Mouse (Mus musculus) v-Abl transformed pro-B cells (cell line): ENCODE data around the gene Plac9a.
"Not testable (repeated sequence)": the region's sequence is repeated elsewhere in the genome, so short reads cannot be mapped to it uniquely, and the experiment has no call there.

Source experiments
- in situ Hi-C, 2 experiments: fragments of 400-800 bp; cut with MboI; formaldehyde crosslinking; loops; one replicate each; pipeline ENCODE4 v1.15.1; 2025; ENCODE audit not compliant: unreplicated experiment in 2 of 2

The Plac9a gene

DNA sequence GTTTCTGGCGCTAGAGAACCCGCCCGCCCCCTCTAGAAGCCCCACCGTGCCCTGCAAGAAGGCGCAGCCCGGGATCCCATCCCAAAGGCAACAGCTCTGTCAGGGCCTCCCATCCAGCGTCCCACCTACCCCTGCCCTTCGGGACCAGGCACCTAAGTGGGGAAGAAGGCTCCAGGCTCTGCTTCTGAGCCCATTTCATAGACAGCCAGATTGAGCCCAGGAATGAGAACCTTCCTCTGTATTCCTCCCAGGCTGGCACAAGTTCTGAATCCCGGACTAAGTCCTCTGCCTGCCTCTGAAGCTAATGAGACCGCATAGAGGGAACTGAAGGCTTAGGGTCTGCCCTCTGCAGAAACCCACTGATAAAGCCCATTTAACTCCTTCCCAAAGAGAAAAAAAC lies at the start of gene Plac9a:
TSS of gene Plac9a (minus strand) at position 101 of the 400 bp plus-strand sequence.
- in situ Hi-C loops = not testable (repeated sequence)

DNA sequence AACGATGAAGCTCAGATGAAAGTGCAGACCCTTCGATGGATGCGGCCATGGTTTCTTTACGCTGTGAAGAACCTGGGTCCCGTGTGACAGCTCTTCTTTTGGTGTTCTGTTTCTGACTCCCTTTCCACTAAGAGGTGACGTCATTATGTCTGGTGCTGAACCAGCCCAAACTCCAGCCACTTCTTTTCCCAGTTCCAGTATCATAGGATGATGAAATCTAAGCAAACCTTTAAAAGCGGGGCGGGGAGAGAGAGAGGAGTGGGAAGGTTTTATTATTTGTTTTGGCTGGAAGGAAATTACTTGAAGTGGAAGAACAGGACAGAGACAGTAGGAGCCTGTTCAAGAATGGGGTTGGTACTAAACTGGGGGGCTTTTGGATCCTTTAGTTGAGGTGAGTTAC lies 35.1 kb upstream of the Plac9a start, which contains the start of gene Cphx1:
TSS of gene Cphx1 (plus strand) at position 301 of the 400 bp plus-strand sequence.
- in situ Hi-C loops = not testable (repeated sequence)

DNA sequence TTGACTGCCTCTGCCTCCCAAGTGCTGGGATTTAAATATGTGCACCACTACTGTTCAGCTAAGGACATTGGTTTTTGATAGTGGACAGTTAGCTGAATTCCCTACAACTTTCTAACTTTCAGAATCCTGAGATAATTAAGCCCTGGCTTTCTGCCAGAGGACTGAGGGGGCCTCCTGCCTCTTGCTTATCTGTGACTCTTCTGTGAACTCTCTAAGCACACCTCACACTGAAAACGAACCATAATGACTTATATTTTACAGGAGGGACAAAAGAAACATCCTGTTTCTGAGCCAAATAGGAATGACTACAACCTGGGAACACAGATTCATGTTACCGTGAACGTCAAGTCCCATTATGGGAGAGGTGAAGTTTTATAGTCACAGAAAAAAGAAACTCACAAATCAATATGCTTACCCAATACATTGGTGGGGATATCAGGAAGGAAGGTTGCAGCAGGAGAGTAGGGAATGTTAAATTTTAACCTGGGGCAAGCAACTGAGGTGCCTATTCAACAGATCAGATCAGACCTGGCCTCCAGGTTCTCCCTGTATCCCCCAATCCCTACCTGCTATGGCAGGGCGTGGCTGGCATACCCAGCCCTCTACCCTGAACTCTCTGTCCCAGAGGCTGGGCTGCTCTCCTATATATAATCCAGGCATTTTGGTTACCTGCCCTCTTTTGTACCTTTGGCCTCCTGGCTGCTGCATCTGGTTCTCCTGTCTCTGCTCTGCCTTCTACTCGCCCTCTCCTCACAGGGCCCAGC lies 34.1 kb upstream of the Plac9a start:
- in situ Hi-C loops = not testable (repeated sequence)

DNA sequence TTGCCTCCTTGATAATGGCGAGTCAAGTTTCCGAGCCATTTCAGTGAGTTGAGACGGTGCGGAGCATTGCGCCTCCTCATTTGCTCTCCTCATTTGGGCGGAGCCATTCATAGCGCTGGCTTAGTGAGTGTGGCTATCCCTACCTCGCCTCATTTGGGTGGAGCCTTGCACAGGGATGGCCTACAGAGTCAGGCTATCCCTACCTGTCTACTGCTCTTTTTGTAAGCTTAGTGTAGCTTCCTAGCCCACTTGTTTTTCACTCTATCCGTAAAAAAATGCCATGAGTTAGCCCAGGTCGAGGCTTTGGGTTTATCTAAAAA lies 24.6 kb upstream of the Plac9a start, which contains the start of gene Tmem254a:
TSS of gene Tmem254a (minus strand) at position 111 of the 320 bp plus-strand sequence.
- in situ Hi-C loops = not testable (repeated sequence)

DNA sequence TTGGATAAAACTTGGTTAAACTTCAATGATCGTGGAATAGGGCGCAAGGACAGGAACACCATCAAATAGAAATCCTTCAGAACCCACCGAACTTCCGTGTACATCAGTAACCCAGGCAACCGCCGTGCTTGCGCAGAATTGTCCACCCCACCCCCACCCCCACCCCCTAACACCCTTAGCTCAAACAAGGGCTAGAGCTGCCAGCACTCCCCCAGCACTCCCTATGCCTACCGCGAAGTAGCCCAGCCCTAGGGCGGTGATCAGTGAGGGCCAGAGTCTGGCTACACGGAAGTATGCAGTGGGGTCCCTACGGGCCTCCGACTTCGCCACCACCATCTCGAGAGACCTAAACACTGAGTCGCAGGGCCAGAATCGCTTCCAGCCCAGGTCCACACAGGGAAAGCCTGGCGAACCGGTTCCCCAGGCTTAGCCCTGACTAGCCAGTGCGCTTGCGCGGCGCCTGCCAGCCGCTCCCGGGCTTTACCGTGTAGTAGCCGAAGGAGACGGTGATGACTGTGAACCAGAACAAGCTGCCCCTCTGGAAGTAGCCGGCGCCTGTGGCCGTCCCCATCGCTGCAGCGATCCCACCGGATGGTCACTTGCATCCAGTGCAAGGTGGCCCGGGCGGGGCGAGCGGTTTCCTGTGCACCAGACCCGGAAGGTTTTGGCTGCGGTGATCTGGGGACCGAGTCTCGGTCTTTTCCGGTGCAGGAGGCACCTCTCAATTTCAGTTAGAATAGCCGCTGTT lies 24.1 kb upstream of the Plac9a start:
- in situ Hi-C loops = not testable (repeated sequence)

DNA sequence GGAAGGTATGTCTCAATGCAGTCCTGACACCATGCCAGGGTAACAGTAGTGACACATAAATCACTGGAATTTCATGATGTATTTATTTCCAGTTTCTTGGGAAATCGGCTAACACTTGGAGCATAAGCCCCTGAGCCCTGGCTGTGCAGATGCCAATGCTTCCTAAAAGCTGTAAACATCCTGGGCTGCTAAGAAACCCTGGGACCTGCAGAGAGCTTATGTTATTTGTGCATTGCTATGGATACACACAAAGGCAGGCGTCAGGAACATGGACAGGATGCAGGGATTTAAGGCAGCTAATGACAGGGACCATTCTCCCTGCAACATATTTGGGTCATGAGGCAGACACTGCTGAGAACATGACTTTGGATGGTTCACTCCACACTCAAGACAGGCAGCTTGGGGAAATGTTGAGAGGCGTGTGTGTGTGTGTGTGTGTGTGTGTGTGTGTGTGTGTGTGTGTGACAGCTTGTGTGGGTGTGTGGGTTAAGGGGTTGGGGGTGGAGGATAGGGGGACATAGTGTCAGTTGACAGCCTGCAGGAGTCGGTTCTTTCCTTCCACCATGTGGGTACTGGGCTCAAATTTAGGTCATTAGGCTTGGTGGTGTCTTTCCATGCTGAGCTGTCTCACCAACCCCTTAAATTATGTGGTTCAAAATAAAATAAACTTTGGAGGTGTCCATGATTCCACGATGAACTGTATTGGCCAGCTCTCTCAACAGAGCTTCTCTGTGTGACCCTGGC lies 15.7 kb upstream of the Plac9a start:
- in situ Hi-C loops = not testable (repeated sequence)

DNA sequence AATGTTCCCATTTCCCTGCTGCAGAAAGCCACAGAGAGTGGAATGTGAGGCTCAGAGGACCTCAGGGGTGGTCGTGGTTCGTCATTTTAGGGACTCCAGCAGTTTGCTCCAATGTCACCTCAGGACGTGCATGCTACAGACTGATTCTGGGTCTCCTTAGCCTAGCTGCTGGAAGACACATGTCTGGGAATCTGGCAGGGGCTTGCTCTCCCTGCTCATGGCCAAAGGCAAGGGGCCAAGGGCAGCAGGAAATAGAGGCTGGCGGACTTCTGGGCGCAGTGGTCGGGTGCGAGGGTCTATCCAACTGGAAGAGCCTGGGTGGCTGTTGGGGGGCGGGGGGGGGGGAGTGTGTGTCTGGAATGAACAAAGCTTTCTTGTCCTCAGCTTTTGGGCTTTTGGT lies 6.1 kb upstream of the Plac9a start:
- in situ Hi-C loops = not testable (repeated sequence)

DNA sequence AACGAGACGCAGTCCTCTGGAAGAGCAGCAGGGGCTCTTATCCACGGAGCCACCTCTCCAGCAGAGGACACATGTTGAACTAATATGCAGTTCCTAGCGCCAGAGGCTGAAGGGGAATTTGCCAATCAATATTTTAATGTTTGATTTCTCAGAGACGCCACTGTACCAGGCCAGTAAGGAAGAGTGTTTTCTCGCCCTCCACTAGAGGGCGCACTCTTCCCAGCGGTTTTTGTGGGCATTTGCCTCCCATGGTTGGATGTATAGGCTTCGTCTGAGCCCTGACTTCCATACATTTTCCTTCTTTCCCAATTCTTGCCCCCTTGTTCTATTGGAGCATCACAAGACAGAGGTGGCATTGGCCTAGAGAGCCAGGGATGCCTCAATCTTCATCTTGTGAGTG lies 4.4 kb upstream of the Plac9a start:
- in situ Hi-C loops = not testable (repeated sequence)

DNA sequence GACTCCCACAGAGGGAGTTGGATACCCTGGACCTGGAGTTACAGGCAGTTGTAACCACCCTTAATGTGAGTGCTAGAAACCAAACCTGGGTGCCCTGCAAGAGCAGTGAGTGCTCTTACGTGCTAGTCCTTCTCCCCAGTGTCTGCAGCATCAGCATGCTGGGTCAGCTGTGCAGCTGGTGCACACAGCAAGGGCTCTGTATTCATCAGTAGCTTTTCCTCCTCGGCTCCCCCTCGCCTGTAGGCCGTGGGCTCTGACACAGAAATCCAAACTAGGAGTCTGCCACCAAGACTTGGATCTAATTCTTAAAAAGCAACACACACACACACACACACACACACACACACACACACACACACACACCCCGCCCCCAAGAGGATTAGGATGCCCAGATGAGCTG lies 2.3 kb upstream of the Plac9a start:
- in situ Hi-C loops = not testable (repeated sequence)

DNA sequence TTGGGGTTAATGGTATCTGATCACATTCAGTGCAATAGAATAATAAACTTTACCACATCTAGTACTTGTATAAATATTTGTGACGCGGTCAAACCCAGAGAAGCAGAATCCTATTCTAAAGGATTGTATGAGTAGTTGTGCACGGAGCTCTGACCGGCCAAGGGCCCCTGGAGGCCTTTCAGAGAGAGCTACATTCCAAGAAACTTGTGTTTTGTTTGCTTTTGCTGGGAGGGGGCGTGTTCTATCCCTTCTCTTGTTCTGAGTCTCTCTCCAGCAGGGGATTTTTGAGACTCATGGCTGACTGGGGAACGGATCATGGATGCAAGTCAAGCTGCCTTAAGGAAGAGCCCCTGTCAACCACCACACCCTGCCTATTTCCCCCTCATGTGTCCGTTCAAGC lies 7.2 kb downstream of the Plac9a start:
- in situ Hi-C loops = not testable (repeated sequence)

DNA sequence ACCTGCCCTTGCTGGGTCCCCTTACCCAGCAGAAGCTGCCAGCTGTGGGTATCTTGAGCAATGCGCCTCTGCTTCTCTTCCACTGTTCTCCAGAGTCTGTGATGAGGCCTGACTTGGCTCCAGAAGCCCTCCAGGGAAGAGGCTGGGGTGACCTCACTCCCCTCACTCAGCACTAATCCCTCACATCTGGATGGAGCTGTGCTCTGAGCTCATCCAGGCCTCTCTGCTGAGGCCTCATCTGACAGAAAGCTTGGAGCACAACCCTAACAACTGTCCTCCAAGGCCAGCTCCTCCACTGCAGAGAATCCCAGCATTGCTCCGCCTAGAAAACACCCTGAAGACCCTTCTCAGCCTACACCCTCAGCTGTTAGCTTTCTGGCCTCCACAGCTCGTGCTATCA lies 8.3 kb downstream of the Plac9a start:
- in situ Hi-C loops = not testable (repeated sequence)

DNA sequence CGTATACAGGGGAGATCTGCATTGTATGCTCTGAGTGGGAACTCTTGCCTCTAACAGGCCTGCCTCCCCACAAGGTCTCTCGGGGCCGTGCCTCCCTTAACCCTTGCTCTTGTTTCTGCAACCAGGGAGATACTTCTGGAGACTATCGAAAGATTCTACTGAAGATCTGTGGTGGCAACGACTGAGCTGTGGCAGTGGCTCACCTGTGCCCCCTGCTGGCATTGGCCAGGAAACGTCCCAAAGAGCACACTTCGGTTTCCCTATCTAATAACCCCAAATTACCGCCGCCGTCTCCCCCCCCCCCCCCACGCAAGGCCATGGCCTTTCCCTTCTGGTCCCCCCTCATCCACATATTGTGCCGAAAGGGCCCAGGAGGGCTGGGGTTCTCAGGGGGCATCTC lies 17.0 kb downstream of the Plac9a start:
- in situ Hi-C loops = not testable (repeated sequence)

DNA sequence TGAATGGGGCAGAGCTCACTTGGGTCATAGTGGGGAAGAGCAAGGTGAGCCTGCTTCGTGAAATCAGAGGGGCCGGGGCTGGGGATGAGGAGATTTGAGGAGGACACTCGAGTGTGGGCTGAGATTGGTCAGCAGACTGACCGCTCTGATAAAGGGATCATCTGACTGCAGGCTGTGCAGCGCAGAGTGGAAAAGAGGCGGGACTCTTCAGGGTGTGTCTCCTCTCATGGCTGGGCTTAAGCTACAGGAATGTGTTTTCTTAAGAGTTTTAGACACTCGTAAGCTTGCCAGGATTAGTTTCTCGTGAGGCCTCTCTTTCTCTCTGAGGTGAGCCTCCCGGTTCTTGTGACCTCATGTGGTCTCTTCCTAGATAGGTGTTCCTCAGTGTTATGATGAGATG lies 21.1 kb downstream of the Plac9a start:
- in situ Hi-C loops = not testable (repeated sequence)

DNA sequence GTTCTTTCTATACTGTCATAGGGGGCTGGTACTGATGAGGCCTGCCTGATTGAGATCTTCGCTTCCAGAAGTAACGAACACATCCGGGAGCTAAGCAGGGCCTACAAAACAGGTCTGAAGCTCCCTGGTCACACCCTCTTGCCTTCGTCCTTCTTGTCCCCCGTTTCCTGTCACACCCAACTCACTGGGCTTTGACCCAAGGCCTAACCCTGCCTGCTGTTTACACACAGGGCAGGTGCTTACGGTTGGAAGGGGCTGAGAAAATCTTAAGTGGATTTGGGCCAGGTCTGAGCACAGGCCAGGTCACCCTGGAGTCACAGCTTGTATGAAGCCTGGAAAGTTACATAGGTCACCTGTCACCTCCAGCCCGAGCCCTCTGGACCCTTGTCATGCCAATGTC lies 26.3 kb downstream of the Plac9a start:
- in situ Hi-C loops = not testable (repeated sequence)

DNA sequence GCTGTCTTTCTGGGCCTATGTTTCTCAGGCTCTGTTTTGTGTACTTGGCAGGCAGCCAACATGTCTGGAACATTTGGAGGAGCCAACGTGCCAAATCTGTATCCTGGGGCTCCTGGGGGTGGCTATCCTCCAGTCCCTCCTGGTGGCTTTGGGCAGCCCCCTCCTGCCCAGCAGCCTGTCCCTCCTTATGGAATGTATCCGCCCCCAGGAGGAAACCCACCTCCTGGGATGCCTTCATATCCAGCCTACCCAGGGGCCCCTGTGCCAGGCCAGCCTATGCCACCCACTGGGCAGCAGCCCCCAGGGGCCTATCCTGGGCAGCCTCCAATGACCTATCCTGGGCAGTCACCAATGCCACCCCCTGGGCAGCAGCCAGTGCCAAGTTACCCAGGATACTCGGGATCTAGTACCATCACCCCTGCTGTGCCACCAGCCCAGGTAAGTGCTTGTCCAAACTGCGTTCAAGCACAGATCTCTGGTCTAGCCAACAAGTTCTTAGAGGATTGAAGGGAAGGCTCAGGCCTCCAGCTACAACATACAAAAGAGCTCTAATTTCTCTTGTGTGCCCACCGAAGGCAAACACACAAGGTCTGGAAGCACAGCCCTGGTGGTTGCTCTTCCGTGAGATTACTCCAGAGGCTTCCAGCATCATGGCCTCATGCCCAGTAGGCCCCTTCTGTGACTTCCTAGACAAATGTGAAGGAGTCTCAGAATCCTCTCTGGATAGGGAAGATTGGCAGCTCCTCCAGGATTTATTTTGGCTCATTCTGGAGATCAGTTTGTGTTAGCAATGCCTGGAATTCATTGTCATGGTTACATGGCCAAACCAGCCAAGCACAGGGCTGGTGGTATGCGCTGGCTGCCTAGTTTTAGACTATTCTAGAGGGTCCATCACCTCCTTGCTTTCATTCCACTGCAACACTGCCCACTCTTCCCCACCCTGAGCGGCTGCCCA lies 30.2 kb downstream of the Plac9a start:
- in situ Hi-C loops = no loop called here

DNA sequence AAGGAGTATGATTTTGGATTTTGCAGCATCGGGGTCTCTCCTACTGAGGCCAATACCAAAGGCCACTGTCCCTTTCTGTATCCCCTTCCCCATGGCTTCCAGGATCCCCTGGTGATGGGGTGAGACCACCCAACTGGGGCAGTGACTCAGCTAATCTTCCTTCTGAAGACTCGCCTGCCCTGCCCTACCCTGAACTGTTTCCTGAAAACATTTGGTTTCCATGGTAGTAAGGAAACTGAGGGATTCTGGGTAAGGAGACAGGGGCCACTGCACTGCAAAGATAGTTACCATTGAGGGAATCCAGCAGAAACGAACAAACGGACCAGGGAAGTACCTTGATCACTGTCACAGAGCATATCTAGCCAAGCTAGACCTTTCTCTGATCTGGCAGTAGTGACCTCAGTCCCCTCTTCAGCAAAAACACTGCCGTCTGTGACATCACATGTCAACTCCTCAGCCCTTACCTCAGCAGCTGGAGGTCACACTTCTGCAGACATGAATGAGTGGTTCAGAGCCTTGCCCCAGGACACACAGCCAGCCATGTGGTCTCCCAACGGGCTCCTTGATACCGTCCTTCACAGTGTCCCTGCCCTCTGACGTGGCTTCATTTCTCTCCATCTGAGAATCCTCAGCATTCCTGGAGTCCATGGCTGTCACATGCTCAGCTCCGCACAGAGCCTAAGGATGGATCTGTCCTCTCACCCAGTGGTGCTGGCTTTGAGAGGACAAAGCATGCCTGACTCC lies 33.6 kb downstream of the Plac9a start:
- in situ Hi-C loops = no loop called here

DNA sequence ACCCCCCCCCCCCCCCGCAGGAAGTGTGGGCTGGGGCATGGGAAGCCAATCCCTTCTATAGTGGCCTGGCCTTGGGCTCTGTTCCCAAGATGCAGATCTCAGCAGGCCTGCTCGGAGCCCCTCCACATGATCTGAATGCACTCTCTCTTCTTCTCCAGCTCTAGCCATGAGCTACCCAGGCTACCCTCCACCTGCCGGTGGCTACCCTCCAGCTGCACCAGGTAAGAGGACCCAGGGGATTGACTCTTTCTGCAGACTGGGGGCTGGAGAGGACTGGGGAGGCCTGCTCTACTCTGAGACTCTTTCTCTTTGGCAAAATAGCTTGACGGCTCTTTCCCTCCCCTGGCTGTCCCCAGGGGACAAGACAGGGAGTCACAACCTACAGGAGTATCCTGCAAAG lies 34.2 kb downstream of the Plac9a start:
- in situ Hi-C loops = no loop called here

DNA sequence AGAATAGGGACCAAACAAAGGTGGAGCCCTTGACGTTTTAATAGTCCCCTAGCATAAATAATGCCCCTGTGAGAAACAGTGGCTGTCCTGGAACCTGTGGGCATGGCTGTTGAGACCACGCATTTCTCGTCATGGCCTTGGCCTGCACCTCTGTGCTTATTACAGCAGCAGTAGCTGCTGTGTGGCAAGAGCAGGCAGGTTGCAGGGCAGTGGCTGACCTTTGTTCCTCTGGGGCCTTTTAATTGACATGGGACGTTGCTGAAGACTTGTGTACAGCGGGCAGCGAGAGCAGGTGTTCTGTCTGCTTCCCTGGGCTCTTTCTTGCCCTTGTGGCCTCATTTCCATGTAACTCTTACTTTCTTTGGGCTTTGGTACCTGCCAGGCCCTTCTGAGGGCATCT lies 35.1 kb downstream of the Plac9a start:
- in situ Hi-C loops = no loop called here

DNA sequence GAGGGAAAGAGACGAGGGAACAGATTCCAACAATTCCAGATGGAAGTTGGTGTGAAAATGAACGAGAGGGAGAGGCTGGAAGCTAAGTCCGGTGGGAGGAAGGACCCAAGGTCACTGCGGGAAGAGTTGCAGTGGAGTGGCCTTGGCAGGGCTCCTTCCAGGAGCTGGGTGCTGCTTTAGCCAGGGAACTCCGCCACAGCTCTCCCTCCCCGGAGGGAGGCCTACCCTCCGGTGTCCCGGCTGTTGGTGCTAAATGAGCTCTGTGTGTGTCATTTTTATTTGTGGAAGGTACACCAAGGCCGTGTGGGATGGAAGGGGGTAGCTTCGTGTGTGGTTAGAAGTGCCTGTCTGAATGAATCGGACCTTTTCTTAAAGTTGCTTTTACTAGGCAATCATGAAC lies 36.1 kb downstream of the Plac9a start:
- in situ Hi-C loops = no loop called here

DNA sequence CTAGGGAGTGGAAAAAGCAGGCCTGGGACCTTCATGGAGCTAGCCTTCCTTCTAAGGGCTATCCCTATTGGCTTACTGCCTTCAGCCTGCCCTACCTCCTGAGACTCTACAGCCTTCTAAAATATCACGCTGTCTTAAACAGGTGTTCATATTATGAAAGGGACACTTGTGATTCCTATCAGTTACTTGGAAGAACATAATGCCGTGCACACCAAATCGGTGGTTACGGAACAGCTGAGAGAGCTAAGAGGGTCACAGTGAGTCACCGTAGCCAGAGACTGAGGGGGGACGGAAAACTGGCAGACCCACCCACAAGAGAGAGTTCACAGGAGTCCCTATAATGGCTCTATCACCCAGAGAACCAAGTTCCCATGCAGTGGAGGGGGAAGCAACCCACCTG lies 36.5 kb downstream of the Plac9a start:
- in situ Hi-C loops = no loop called here
